Mouse (Mus musculus) forebrain, embryonic 13.5 days (tissue): ENCODE data around the gene Rnf148. TPM values are rescaled to one million over a fixed set of nuclear protein-coding genes. Genes with fewer than 3 reads are reported as not detected.

Experiments
- ATAC-seq: fragments of 200-750 bp; cut with Nextera tagmentation; 2 replicates; pipeline ENCODE4 v1.8.0; 2017
- H3K27ac ChIP-seq: fragments of 300-500 bp; sonication (generic); 2 replicates; pipeline ENCODE4 v1.5.1; 2015; ENCODE audit warnings: inconsistent platforms, mild to moderate bottlenecking, moderate library complexity
- H3K27me3 ChIP-seq: fragments of 300-500 bp; sonication (generic); 2 replicates; pipeline ENCODE4 v1.6.1; 2015; ENCODE audit warnings: mild to moderate bottlenecking, inconsistent platforms
- H3K36me3 ChIP-seq: fragments of 300-500 bp; sonication (generic); 2 replicates; pipeline ENCODE4 v1.6.1; 2015; ENCODE audit warnings: mild to moderate bottlenecking, inconsistent platforms; ENCODE audit not compliant: poor library complexity, severe bottlenecking
- H3K4me1 ChIP-seq: fragments of 300-500 bp; sonication (generic); 2 replicates; pipeline ENCODE4 v1.6.1; 2015; ENCODE audit warnings: inconsistent platforms
- H3K4me2 ChIP-seq: fragments of 300-500 bp; sonication (generic); 2 replicates; pipeline ENCODE4 v1.6.1; 2015; ENCODE audit warnings: inconsistent platforms, mild to moderate bottlenecking, moderate library complexity
- H3K4me3 ChIP-seq: fragments of 300-500 bp; sonication (generic); 2 replicates; pipeline ENCODE4 v1.5.1; 2015; ENCODE audit warnings: mild to moderate bottlenecking, inconsistent platforms
- H3K9ac ChIP-seq: fragments of 300-500 bp; sonication (generic); 2 replicates; pipeline ENCODE4 v1.6.1; 2015; ENCODE audit warnings: mild to moderate bottlenecking, inconsistent platforms
- H3K9me3 ChIP-seq: fragments of 300-500 bp; sonication (generic); replicated peaks from 2 replicates; pipeline ENCODE4 v1.6.1; 2016; ENCODE audit warnings: inconsistent platforms
- WGBS: fragments of 180-500 bp; shearing (Covaris S2); methylation state at CpG from one replicate; pipeline ENCODE4 v1.1.7; 2015; 5-methylcytosine and 5-hydroxymethylcytosine counted together
- polyA plus RNA-seq: library from polyadenylated mRNA; unstranded; fragments of >200 nt; fragmentation: Nextera tagmentation; extraction: Ambion mirVana; gene quantifications from 2 replicates; pipeline ENCODE4 v1.2.1, GENCODE M21; 2015

Rnf148 gene
- polyA plus RNA-seq = not detected in 2 replicates

GRCm38 (mm10) chr6:23655036-23655435 is at the start of gene Rnf148:
Gene Rnf148 (minus strand): TSS chr6:23655136.
- no peak within 1 kb of the TSS for H3K4me3 ChIP-seq

DNA sequence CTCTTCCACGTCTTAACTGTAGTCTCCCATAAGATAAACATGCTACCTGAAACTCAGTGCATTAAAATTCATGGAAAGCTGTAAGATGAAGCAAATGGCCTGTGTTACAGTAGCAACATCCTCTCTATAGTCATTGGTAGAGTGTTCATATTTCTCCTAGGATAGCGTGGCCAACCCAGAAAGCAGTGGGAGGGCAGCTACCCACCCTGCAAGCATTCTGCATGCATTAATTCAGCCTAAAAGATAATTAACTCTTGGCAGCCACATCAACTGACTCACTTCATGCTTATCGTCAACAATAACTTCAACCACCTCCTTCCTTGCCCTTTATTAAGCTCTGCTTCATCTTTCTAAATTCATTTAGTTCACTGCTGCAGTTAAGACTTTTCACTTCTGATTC is 45.9 kb upstream of the Rnf148 start:
- Histone ChIP-seq H3K9ac (no peak overlapping the region), H3K36me3 (no peaks in the 10 kb centered on the region), H3K4me1 (no peaks in the 10 kb centered on the region), H3K4me3 (no peak overlapping the region), H3K27me3 (no peaks in the 10 kb centered on the region), H3K4me2 (no peak overlapping the region), H3K9me3 (no peaks in the 10 kb centered on the region), H3K27ac (no peak overlapping the region)
- WGBS = 64% methylated on average over 3 of the region's 3 CpGs
- ATAC-seq = no peak

More at GRCm38 (mm10) chr6:23655036-23655435, at the start of gene Rnf148:
- ATAC-seq = no peak
- Histone ChIP-seq H3K27ac (no peak within 1 kb of the TSS), H3K4me2 (no peak within 1 kb of the TSS), H3K4me1 (no peaks in the 10 kb centered on the region), H3K9me3 (no peaks in the 10 kb centered on the region), H3K36me3 (no peaks in the 10 kb centered on the region), H3K27me3 (no peaks in the 10 kb centered on the region), H3K9ac (no peak within 1 kb of the TSS)
- WGBS = 96% methylated on average over 2 of the region's 2 CpGs

DNA sequence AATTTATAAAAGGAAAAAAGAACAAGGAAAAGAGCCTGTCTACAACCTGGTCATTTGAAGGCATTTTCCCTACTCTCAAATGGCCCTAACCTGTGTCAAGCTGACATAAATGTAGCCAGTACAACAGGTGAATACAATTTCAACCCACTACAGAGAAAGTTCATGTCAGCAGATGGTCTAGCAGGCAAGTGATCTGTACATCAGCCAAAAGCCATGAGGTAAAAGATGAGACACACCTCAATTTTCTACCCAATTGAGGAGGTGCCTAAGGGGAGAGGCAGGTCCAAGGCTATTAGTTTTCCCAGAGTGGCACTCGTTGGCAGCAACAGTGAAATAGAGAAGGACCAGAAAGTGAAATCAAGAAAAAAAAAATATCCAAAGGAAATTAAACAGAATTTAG is 23.2 kb upstream of the Rnf148 start:
- H3K27me3 ChIP-seq = no peaks in the 10 kb centered on the region
- no peak overlapping the region for H3K4me3 ChIP-seq
- no peaks in the 10 kb centered on the region for H3K4me1 ChIP-seq
- H3K27ac ChIP-seq = no peak overlapping the region
- H3K36me3 ChIP-seq = no peaks in the 10 kb centered on the region
- no peak overlapping the region for H3K4me2 ChIP-seq
- ATAC-seq = no peak
- WGBS = 70% methylated on average over 1 of the region's 1 CpGs
- H3K9me3 ChIP-seq = no peaks in the 10 kb centered on the region
- H3K9ac ChIP-seq = no peak overlapping the region

DNA sequence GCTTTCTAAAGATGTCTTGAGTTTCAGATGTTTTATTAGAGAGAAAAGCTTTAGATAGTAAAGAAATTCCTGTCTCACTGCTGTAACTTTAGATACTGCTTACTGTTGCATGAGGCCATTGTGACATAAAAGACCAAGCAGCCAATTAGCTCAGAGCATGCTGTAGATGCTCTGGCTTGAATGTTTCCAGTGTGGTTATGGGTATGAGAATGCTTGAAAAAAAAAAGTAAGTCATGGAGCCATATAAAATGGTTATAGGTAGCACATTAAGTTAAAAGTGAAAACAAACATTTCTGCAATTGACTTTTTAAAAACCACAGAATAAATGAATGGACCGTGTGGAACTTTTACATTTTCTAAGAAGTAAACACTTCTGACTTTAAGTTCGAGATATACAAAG is 4.7 kb downstream of the Rnf148 start, which contains the start of gene Rnf133:
Gene Rnf133 (minus strand): TSS at position 101 of the 400 bp plus-strand sequence.
- 95% methylated on average over 2 of the region's 2 CpGs for WGBS
- Histone ChIP-seq H3K27me3 (no peaks in the 10 kb centered on the region), H3K4me3 (no peak within 1 kb of the TSS), H3K27ac (no peak within 1 kb of the TSS), H3K4me2 (no peak within 1 kb of the TSS), H3K4me1 (0 out of 2 replicates have a peak, but pooled peaks cover 3% of the 10 kb centered on the region), H3K9ac (no peak within 1 kb of the TSS), H3K36me3 (no peaks in the 10 kb centered on the region), H3K9me3 (no peaks in the 10 kb centered on the region)
- ATAC-seq = no peak

- no peak for ATAC-seq
- Histone ChIP-seq H3K9ac (no peak overlapping the region), H3K27ac (no peak overlapping the region), H3K9me3 (no peaks in the 10 kb centered on the region), H3K27me3 (no peaks in the 10 kb centered on the region), H3K4me1 (0 out of 2 replicates have a peak, but pooled peaks cover 3% of the 10 kb centered on the region), H3K4me2 (no peak overlapping the region), H3K36me3 (no peaks in the 10 kb centered on the region), H3K4me3 (no peak overlapping the region)
- WGBS = 91% methylated on average over 8 of the region's 8 CpGs
These were observed 6.2 kb downstream of the Rnf148 start for GRCm38 (mm10) chr6:23648732-23649131.

DNA sequence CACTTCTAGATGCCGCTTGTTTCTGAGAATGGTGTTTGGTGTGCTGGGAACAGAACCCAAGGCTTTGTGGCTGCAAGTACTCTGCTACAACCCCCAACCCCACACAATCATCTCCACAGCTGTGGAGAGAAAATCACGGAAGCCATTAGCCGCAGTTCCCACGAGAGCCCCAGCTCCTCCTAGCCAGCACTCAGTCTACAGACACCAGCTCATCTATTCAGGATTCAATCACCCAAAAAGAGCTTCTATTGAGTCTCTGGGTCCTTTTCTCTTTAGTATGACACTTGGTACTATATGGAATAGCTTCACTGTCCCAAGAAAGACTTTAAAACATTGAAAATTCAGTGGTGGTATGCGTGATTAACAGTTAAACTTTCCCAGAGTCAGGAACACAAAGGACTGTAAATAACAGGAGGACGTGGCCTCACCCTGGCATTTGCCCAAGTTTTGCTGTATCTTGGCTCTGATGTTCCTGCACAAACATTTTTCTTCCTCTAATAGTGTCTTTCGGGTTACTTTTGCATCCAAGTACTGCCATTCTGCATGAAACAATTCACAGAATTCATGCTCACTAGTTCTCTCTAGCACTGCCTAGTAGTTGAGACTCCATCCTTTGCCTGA is 7.2 kb downstream of the Rnf148 start:
- H3K36me3 ChIP-seq = no peaks in the 10 kb centered on the region
- no peak overlapping the region for H3K4me2 ChIP-seq
- ATAC-seq = no peak
- no peak overlapping the region for H3K9ac ChIP-seq
- H3K27ac ChIP-seq = no peak overlapping the region
- no peaks in the 10 kb centered on the region for H3K9me3 ChIP-seq
- H3K4me1 ChIP-seq = 0 out of 2 replicates have a peak, but pooled peaks cover 3% of the 10 kb centered on the region
- H3K27me3 ChIP-seq = no peaks in the 10 kb centered on the region
- H3K4me3 ChIP-seq = no peak overlapping the region
- 67% methylated on average over 7 of the region's 7 CpGs for WGBS

- 73% methylated on average over 3 of the region's 3 CpGs for WGBS
- no peaks in the 10 kb centered on the region for H3K4me1 ChIP-seq
- H3K4me2 ChIP-seq = no peak overlapping the region
- H3K4me3 ChIP-seq = no peak overlapping the region
- no peak overlapping the region for H3K9ac ChIP-seq
- no peak overlapping the region for H3K27ac ChIP-seq
- H3K9me3 ChIP-seq = no peaks in the 10 kb centered on the region
- no peaks in the 10 kb centered on the region for H3K36me3 ChIP-seq
- H3K27me3 ChIP-seq = no peaks in the 10 kb centered on the region
- ATAC-seq = no peak
These were observed 17.9 kb downstream of the Rnf148 start for GRCm38 (mm10) chr6:23637081-23637480.

DNA sequence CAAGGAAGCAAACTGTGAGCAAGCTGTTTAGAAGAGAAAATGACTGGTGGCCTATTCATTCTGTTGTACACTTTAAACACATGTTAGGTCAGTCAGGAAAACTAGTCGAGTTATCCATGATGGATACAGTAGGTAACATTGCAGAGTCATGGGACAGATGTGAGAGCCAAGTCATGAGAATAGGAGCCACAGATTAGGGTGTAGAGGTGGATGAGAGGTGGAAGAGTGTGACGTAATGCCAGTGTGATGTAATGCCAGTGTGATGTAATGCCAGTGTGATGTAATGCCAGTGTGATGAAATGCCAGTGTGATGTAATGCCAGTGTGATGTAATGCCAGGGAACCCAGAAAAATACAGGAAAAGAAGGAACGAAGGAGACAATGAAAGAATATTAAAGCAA is 19.7 kb downstream of the Rnf148 start:
- H3K36me3 ChIP-seq = no peaks in the 10 kb centered on the region
- no peak overlapping the region for H3K4me2 ChIP-seq
- no peak overlapping the region for H3K9ac ChIP-seq
- H3K27me3 ChIP-seq = no peaks in the 10 kb centered on the region
- no peak for ATAC-seq
- no peak overlapping the region for H3K27ac ChIP-seq
- no peaks in the 10 kb centered on the region for H3K4me1 ChIP-seq
- 94% methylated on average over 3 of the region's 3 CpGs for WGBS
- H3K4me3 ChIP-seq = no peak overlapping the region
- no peaks in the 10 kb centered on the region for H3K9me3 ChIP-seq

- Histone ChIP-seq H3K4me3 (no peak overlapping the region), H3K4me2 (no peak overlapping the region), H3K9me3 (no peaks in the 10 kb centered on the region), H3K9ac (no peak overlapping the region), H3K27me3 (no peaks in the 10 kb centered on the region), H3K4me1 (no peaks in the 10 kb centered on the region), H3K36me3 (no peaks in the 10 kb centered on the region), H3K27ac (no peak overlapping the region)
- ATAC-seq = no peak
- 88% methylated on average over 9 of the region's 9 CpGs for WGBS
These were observed 20.9 kb downstream of the Rnf148 start for GRCm38 (mm10) chr6:23634016-23634415.

- no peaks in the 10 kb centered on the region for H3K27me3 ChIP-seq
- H3K4me2 ChIP-seq = no peak overlapping the region
- H3K36me3 ChIP-seq = no peaks in the 10 kb centered on the region
- H3K9me3 ChIP-seq = no peaks in the 10 kb centered on the region
- no peak overlapping the region for H3K4me3 ChIP-seq
- no peak overlapping the region for H3K27ac ChIP-seq
- ATAC-seq = no peak
- 6% methylated on average over 4 of the region's 4 CpGs for WGBS
- H3K4me1 ChIP-seq = no peaks in the 10 kb centered on the region
- H3K9ac ChIP-seq = no peak overlapping the region
These were observed 24.5 kb downstream of the Rnf148 start for GRCm38 (mm10) chr6:23630465-23630864.

Other genes starting within 250 kb of the Rnf148 start
- gene Rnf133, start 4.8 kb downstream of the Rnf148 start, polyA plus RNA-seq = not detected in 2 replicates
- gene Cadps2, start 184.3 kb upstream of the Rnf148 start, polyA plus RNA-seq = 3.2 and 4.9 TPM in 2 replicates